Mouse (Mus musculus): ENCODE data around the gene Ppp1r12a. TPM values are rescaled to one million over a fixed set of nuclear protein-coding genes. Genes with fewer than 3 reads are reported as not detected.

Gene Ppp1r12a
- polyA plus RNA-seq, 1 experiment = 17.5 TPM

DNA sequence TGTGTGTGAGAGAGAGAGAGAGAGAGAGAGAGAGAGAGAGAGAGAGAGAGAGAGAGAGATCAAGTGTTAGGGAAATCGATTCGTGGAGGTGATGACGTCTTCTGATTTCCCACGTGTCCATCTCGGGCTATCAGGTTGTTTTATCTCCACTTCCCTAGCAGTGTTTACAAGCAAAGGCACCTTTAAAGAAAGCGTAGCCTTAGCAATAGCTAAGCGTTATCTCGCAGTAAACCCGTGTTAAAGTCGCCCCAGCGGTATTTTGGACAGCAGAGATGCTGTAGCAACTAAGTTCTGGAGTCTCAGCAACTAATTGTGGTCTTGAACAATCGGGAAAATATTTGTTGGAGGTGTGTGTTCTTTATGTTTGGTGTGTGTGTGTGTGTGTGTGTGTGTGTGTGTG lies 171.6 kb downstream of the Ppp1r12a start:
- Histone ChIP-seq H3K36me3 (ENCODE audit: control insufficient read depth, insufficient read depth) (no peaks in the 10 kb centered on the region), H3K79me2 (ENCODE audit: control insufficient read depth, insufficient read depth) (no peaks in the 10 kb centered on the region), H3K4me3 (ENCODE audit: insufficient read depth, poor library complexity, severe bottlenecking) (no peak overlapping the region), H3ac (ENCODE audit: control insufficient read depth, insufficient read length, low read depth) (no peak overlapping the region), H3K27me3 (ENCODE audit: control insufficient read depth, insufficient read depth, insufficient read length) (peaks cover 4% of the 10 kb centered on the region), H3K79me3 (ENCODE audit: low read depth) (no peaks in the 10 kb centered on the region)
- TF ChIP-seq MAX (IDR thresholded peaks at IDR 0.05) (no peak), USF1 (IDR thresholded peaks at IDR 0.05; ENCODE audit: low read depth) (no peak), CTCF (IDR thresholded peaks at IDR 0.05; ENCODE audit: control insufficient read depth, insufficient read depth, insufficient read length) (no peak), MYOG (IDR thresholded peaks at IDR 0.05; ENCODE audit: control insufficient read depth, extremely low read depth, insufficient read length) (no peak), MYOD1 (IDR thresholded peaks at IDR 0.05; ENCODE audit: control insufficient read depth, insufficient read length, low read depth) (no peak), FOSL1 (IDR thresholded peaks at IDR 0.05; ENCODE audit: insufficient read depth, low read length, poor library complexity, severe bottlenecking) (no peak), CEBPB (IDR thresholded peaks at IDR 0.05; ENCODE audit: low read depth) (no peak)

Other genes starting within 250 kb of the Ppp1r12a start
- 4.2 TPM for gene Pawr, start 169.9 kb downstream of the Ppp1r12a start, polyA plus RNA-seq (2012; fragmentation: generic; extraction: Trizol)